Mouse (Mus musculus): ENCODE data around the gene Ctdsp1. TPM values are rescaled to one million over a fixed set of nuclear protein-coding genes. Genes with fewer than 3 reads are reported as not detected.

Gene Ctdsp1
- polyA plus RNA-seq, 1 experiment: 395 TPM

DNA sequence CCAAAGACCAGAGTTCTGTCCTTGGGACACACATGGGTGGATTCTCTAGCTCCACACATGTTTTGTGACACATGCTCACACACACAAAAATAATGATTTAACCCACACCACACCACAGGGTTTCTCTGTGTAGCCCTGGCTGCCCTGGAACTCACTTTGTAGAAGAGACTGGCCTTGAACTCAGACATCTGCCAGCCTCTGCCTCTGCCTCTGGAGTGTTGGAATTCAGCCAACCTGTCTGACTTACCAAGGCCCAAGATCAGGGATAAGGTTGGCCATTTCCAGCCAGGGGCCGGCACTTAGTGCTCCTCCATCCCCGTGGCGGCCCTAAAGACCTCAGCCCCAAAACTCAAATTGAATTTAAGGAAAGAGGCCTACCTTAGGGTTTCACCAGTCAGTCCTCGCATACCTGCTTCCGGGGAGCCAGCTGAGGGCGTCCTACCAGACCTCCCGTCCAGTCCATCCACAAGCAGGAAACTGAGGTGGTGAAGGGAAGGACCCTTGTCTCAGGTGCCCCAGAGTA, 2.9 kb upstream of the Ctdsp1 start:
- no peak for TF ChIP-seq GATA1 (IDR thresholded peaks at IDR 0.05; ENCODE audit: low read length)

DNA sequence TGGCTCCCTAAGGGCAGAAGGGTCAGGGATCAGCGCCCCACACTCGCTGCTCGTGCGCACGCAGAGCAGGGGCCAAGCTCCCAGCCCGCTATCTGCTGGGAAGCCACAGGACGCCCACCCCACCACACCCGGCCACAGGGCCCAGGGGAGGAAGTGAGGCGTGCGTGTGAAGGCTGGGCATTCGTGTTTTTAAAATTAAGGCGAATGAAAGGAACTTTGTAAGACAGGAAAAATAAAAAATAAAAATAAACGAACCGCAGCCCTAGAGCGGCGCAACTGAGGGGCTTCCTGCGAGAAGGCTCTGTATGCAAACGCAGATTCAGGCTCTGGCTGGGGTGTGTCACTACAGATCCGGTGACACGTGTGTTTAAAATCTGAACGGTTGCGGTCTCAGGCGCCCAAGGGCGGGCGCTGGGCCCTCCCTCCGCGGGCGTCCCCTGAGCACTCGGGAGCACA, 1.4 kb upstream of the Ctdsp1 start:
- no peak for TF ChIP-seq GATA1 (IDR thresholded peaks at IDR 0.05; ENCODE audit: low read length)

DNA sequence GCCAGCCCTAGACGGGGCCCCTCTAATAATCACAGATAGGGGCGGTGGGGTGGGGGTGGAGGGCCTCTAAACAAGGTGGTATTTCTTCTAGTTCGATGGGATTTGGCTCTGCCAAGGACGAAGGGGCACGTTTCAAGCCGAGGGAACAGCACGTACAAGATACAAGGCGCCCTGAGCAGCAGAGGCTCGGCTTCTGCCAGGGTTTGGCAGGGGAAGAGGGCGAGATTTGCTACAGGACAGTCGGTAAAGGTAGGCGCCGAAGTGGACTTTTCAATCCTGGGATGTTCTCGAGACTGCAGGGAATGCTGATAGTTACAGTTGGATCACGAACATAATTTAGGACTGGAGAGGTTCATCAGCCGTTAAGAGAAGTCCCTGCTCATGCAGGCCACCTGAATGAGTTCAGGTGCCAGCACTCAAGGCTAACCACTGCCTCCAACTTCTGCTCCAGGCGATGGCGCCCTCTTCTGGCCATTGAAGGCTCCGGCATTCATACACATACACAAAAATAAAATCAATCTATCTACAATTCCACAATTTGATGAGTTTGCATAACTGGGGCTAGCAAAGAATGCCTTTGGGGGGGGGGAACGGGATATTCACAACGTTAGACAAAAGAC, 912 bp upstream of the Ctdsp1 start:
- no peak for TF ChIP-seq GATA1 (IDR thresholded peaks at IDR 0.05; ENCODE audit: low read length)

DNA sequence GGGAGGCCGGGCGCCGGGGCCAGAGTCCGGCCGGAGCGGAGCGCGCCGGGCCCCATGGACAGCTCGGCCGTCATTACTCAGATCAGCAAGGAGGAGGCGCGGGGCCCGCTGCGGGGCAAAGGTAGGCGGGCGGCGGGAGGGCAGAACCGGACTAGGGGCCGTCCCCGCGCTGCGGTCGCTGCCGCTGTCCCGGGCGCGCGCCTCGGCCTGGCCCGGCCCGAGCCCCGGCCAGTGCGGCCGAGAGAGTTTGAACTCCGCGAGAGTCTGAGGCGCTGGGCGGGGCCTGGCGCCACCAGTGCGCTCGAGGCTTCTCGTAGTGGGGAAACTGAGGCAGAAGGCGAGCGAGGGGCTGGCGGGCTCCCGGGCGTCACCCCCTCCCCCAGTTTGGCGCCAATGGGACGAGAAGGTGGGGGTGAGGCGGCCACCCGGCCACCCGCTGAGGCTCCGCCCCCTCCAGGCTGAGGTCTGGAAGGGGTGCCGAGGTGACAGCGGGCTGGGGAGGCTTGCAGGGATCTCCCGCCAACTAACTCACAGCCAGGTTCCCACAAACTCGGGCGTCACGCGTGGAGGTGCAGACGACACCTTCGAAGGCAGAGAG, 634 bp downstream of the Ctdsp1 start:
- TF ChIP-seq GATA1 (IDR thresholded peaks at IDR 0.05; ENCODE audit: low read length): no peak

DNA sequence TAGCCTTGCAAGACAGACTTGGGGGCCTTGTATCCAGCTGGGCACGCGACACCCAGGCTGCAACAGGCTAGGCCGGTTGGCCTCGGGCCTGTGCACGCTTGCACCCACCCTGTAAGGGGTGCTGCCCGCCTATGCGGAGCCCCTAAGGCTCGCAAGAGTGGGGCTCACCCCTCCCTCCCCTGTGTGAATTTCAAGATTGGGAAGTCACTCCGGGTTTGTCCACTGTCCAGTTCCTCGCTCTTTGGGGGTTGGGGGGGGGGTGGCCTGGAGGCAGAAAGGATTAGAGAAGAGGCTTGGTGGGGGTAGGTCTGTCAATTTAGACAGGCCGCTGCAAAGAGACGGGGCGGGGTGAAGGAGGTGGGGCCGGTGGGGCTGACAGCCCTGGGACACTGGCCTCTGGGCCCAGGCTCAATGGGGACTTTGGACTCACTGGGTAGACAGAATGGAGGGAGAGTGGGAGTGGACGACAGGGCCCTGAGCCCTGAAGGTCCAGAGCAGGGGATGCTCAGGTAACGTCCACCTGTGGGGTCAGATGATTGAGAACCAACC, 1.2 kb downstream of the Ctdsp1 start:
- no peak for TF ChIP-seq GATA1 (IDR thresholded peaks at IDR 0.05; ENCODE audit: low read length)

DNA sequence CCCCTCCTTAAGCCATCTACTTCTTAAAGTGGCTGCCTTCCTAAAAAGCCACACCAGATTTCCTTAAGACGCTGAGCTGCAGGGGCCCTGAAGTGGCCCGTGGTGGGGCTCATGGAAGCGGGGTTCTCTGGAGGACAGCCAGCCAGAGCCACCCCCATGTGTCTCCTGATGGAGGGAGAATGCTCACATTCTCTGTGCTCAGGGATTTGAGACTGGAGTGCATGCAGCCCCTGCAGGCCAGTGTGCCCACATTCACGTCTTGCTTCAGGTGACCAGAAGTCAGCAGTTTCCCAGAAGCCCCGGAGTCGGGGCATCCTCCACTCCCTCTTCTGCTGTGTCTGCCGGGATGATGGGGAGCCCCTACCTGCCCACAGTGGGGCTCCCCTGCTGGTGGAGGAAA, 1.7 kb downstream of the Ctdsp1 start:
- no peak for TF ChIP-seq GATA1 (IDR thresholded peaks at IDR 0.05; ENCODE audit: low read length)

DNA sequence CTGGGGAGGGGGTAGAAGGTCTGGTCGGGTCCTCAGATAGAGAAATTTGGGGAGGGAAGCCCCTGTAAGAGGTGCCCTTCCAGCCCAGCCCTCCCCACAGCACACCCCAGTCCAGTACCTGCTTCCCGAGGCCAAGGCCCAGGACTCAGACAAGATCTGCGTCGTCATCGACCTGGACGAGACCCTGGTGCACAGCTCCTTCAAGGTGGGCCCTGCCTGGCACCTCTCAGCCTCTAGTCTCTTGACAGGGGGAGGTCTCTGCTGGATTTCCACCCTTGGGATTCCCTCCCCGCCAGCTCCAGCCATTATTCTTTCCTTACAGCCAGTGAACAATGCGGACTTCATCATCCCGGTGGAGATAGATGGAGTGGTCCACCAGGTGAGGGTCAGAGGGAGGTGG, 2.4 kb downstream of the Ctdsp1 start:
- no peak for TF ChIP-seq GATA1 (IDR thresholded peaks at IDR 0.05; ENCODE audit: low read length)

DNA sequence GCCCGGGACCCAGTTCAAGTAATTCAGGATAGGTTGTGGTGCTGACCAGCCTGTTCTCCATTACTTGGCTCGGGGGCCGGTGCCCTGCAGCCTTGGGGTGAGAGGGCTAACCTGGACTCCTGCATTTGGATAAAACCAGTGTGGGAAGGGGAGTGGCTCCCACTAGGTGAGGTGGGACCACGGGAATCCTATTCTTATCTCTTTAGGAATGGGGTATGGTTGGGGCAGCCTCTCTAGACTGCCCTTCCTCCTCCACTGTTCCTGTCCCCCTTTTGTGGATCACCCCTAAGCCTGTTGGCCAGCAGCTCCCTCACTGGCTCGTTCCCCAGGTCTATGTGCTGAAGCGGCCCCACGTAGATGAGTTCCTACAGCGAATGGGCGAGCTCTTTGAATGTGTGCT, 3.0 kb downstream of the Ctdsp1 start:
- TF ChIP-seq GATA1 (IDR thresholded peaks at IDR 0.05; ENCODE audit: low read length): no peak

DNA sequence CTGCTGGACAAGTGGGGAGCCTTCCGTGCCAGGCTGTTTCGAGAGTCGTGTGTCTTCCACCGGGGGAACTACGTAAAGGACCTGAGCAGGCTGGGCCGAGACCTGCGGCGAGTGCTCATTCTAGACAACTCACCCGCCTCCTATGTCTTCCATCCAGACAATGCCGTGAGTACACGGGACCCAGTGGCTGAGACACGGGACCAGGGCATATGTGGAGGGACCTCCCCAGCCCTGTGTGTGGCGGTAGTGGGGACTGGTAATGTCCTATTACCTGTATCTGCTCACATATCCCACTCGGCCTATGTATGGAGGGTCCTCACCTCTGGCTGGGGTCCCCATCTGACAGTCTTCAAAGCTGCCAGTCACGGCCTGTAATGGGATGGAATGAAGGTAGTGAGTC, 3.5 kb downstream of the Ctdsp1 start:
- no peak for TF ChIP-seq GATA1 (IDR thresholded peaks at IDR 0.05; ENCODE audit: low read length)

DNA sequence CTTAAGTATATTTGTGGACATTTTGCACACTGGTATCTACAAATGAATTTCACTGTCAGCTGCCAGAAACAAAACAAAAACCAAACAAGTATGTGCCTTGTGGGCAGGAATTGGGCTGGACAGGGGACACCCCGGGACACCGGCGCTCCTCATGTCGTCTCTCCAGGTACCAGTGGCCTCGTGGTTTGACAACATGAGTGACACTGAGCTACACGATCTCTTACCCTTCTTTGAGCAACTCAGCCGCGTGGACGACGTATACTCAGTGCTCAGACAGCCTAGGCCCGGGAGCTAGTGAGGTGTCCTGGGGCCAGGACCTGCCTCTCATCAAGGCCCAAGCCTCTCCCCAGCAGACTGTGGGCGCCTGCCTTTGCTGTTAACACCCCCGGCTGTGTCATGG, 4.0 kb downstream of the Ctdsp1 start:
- no peak for TF ChIP-seq GATA1 (IDR thresholded peaks at IDR 0.05; ENCODE audit: low read length)

DNA sequence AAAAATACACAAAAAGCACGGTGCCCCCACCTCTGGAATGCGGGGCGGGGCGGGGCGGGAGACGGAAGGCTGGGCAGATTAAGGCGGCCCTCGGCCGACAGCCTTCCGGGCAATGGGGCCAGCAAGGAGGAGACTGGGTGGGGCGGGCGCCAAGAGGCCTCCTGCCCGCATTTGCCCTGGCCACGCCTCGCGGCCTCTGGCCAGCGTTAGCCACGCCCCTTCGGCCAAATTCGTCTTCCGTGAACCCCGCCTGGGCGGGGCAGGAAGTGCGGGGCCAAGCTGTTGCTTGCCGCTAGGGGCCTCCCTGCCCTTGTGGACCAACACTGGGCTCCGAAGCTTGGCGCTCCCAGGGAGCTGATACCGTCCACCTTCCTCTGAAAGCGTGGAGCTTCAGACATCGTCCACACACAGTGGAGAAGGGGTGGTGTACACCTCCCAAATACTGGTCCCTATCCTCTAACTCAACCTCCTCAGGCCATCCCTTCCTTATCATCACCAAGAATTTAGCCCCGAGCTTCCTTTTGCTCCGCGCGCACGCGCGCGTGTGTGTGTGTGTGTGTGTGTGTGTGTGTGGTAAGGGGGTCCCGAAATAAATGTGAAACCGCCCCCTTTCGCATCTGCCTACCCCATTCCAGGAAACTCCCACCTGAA, 6.1 kb downstream of the Ctdsp1 start:
- TF ChIP-seq GATA1 (IDR thresholded peaks at IDR 0.05; ENCODE audit: low read length): no peak

DNA sequence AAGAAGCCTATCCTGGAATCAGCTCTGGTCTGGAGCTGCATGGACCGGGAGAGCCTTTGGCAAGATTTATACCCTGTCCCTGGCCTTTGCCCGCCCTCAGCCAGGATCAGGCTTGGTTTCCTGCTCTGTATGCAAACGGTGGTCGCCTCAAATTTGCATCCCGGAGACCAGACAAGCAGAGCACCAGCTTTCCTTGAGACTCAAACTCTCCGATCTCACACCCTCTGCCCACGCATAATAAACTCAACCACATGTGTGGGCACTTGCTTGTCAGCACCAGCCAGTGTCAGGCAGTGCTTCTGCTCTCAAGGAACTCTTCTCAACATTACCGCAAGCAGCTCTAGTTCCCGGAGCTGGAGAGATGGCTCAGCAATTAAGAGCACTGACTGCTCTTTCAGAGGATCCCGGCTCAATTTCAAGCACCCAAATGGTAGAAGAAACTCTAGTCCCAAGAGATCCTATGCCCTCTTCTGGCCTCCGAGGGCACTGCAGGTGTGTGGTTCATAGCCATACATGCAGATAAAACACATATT, 6.7 kb downstream of the Ctdsp1 start:
- TF ChIP-seq GATA1 (IDR thresholded peaks at IDR 0.05; ENCODE audit: low read length): no peak

DNA sequence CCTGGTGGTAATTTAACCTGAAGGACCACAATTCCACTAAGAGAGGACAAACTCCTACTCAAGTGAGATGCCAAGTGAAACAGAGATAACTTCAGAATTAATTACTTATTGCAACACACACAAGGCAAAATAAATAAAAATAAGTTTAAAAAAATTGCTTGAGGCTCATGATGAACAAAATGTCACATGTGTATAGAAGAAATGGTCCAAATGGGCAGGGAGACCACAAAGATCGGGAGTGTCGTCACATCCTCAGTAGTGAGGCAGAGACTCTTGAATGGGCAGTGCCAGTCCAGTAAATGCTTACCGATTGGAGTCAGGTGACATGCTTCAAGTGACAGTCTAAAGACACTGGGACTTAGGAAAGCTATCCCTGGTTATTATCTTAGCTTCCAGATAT, 9.2 kb downstream of the Ctdsp1 start:
- no peak for TF ChIP-seq GATA1 (IDR thresholded peaks at IDR 0.05; ENCODE audit: low read length)

DNA sequence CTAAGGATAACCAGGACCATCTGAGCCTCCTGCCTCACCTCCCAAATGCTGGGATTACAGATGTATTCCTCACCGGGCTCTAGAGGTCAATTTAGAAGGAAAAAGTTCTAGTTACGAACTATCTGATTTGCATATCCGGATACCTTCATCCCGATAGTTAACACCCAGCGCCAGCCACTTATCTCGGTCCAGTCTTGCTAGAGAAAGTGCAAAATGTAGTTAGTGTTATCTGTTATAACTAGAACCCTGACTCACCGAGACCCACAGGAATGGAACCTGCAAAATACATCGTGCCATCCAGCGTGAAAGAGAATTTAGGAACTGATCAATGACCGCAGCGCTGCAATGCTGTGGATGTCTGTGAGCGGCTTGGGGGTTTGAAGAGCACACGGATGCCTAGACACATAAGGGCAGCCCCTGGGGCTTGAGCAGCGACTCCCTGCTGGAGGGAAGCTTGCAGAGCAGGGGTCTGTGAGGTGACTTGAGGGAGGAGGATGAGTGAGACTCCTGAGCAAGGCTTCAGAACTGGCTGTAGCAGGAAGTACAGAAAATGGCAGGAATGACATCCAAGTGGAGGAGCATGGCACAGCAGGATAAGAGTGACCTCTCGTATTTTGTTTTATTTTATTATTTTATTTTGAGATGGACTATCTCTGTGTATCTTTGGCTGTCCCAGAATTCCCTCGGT, 9.8 kb downstream of the Ctdsp1 start:
- TF ChIP-seq GATA1 (IDR thresholded peaks at IDR 0.05; ENCODE audit: low read length): peak; percentile 53

DNA sequence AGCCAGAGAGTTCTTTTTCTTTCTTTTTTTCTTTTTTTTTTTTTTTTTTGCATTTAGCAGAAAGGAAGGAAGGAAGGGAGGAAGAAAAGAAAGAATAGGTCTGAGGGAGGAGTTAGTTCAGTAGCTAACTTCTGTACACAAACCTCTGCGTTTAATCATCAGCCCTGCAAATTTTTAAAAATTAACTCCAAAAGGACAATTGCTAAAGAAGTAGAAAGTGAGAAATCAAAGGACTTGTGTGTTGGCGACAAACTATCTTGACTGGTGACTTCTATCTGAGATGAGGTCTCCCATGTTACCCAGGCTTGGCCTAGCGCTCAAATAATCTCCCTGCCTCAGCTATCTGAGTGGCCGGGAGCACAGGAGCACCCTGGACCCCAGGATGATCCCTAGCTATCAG, 12.9 kb downstream of the Ctdsp1 start:
- no peak for TF ChIP-seq GATA1 (IDR thresholded peaks at IDR 0.05; ENCODE audit: low read length)

Data from G1E-ER4 (cell line).